Mouse (Mus musculus) lung, embryonic 14.5 days (tissue): Measurements from ENCODE around the gene Donson. TPM values are rescaled to one million over a fixed set of nuclear protein-coding genes. Genes with fewer than 3 reads are reported as not detected.

ENCODE experiments used
- ATAC-seq: fragments of 200-750 bp; cut with Nextera tagmentation; 2 replicates; pipeline ENCODE4 v1.8.0; 2017; ENCODE audit warnings: mild to moderate bottlenecking, moderate TSS enrichment, moderate library complexity; ENCODE audit not compliant: insufficient read depth
- DNase-seq: peaks from one replicate; pipeline ENCODE4 v3.0.0-alpha.2; 2015
- H3K27ac ChIP-seq: fragments of 300-500 bp; sonication (generic); 2 replicates; pipeline ENCODE4 v1.5.1; 2014; ENCODE audit warnings: low read depth, mild to moderate bottlenecking, moderate library complexity
- H3K27me3 ChIP-seq: fragments of 300-500 bp; sonication (generic); 2 replicates; pipeline ENCODE4 v1.6.1; 2014; ENCODE audit warnings: low read length, control low read depth; ENCODE audit not compliant: insufficient read depth
- H3K36me3 ChIP-seq: fragments of 300-500 bp; sonication (generic); 2 replicates; pipeline ENCODE4 v1.6.1; 2014; ENCODE audit warnings: control low read depth; ENCODE audit not compliant: insufficient read depth
- H3K4me1 ChIP-seq: fragments of 300-500 bp; sonication (generic); 2 replicates; pipeline ENCODE4 v1.6.1; 2014; ENCODE audit warnings: antibody characterized with exemption, control low read depth; ENCODE audit not compliant: insufficient read depth
- H3K4me2 ChIP-seq: fragments of 300-500 bp; sonication (generic); 2 replicates; pipeline ENCODE4 v1.6.1; 2014; ENCODE audit warnings: mild to moderate bottlenecking
- H3K4me3 ChIP-seq: fragments of 300-500 bp; sonication (generic); 2 replicates; pipeline ENCODE4 v1.5.1; 2014; ENCODE audit warnings: low read depth, low read length
- H3K9ac ChIP-seq: fragments of 300-500 bp; sonication (generic); 2 replicates; pipeline ENCODE4 v1.6.1; 2014
- H3K9me3 ChIP-seq: fragments of 300-500 bp; sonication (generic); 2 replicates; pipeline ENCODE4 v1.6.1; 2016; ENCODE audit warnings: low read depth, low read length, control low read depth
- CTCF ChIP-seq: IDR thresholded peaks from 2 replicates; pipeline ENCODE4 v1.5.1; 2016; ENCODE audit warnings: antibody characterized with exemption, low read depth
- WGBS: fragments of 180-500 bp; shearing (Covaris S2); extraction: QIAGEN DNeasy Blood & Tissue Kit; methylation state at CpG from one replicate; pipeline ENCODE4 v1.1.7; 2014; 5-methylcytosine and 5-hydroxymethylcytosine counted together
- polyA plus RNA-seq: library from polyadenylated mRNA; unstranded; fragments of >200 nt; fragmentation: Nextera tagmentation; extraction: Ambion mirVana; gene quantifications from 2 replicates; pipeline ENCODE4 v1.2.1, GENCODE M21; 2014

The Donson gene
- polyA plus RNA-seq, 1 experiment from 2014 or later: 34.4 TPM

DNA sequence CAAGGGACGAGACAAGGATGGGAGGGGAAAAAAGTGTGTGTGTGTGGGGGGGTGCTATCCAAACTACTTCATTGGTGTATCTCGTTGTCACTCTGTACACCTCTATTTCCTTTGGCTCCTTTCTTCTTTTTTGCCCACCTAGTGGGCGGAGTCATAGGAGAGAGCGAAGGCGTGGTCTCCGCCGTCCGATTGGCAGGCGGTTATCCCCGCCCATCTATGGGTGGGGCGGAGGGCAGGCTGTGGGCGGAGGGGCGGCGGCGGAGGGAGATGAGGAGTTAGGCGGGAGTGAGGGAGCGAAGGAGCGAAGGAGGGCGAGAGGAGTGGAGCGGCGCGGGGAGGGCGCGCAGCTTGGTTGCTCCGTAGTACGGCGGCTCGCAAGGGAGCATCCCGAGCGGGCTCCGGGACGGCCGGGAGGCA, 40.5 kb upstream of the Donson start, which contains the start of gene Itsn1:
TSS of gene Itsn1 (plus strand) at position 216 of the 417 bp plus-strand sequence.
- H3K9me3 ChIP-seq: no peaks in the 10 kb centered on the region
- 1% methylated on average over 29 of the region's 33 CpGs for WGBS
- ATAC-seq (peak; percentile 93), DNase-seq (peak; percentile 99)
- TF ChIP-seq CTCF: 0 out of 2 replicates have a peak, but pooled peaks have one; percentile 7
- peak within 1 kb of the TSS; percentile 79 for H3K9ac ChIP-seq
- H3K36me3 ChIP-seq: 0 out of 2 replicates have a peak, but pooled peaks cover 5% of the 10 kb centered on the region
- H3K27ac ChIP-seq: peak within 1 kb of the TSS; percentile 91
- H3K4me3 ChIP-seq: peak within 1 kb of the TSS; percentile 85
- H3K4me2 ChIP-seq: peak within 1 kb of the TSS; percentile 59
- peaks cover 7% of the 10 kb centered on the region; the same call in 1 of the 2 replicates for H3K4me1 ChIP-seq
- no peaks in the 10 kb centered on the region for H3K27me3 ChIP-seq

- TF ChIP-seq CTCF: no peak
Observed at GRCm38 (mm10) chr16:91728123-91729065, 39.8 kb upstream of the Donson start, which contains the start of gene Cryzl1. Cryzl1 (minus strand) TSS chr16:91728975.

GRCm38 (mm10) chr16:91727433-91727832, 38.9 kb upstream of the Donson start:
- ATAC-seq: no peak
- Histone ChIP-seq H3K9ac (peak overlapping the region; percentile 56), H3K4me2 (peak overlapping the region; percentile 59), H3K36me3 (0 out of 2 replicates have a peak, but pooled peaks cover 9% of the 10 kb centered on the region), H3K27me3 (no peaks in the 10 kb centered on the region), H3K4me3 (peak overlapping the region; percentile 85), H3K27ac (no peak overlapping the region), H3K4me1 (peaks cover 7% of the 10 kb centered on the region; the same call in 1 of the 2 replicates), H3K9me3 (no peaks in the 10 kb centered on the region)
- DNase-seq: no peak
- WGBS: 81% methylated on average over 15 of the region's 15 CpGs
- TF ChIP-seq CTCF: no peak

More at GRCm38 (mm10) chr16:91728123-91729065, 39.8 kb upstream of the Donson start, which contains the start of gene Cryzl1:
- Histone ChIP-seq H3K9me3 (no peaks in the 10 kb centered on the region), H3K36me3 (0 out of 2 replicates have a peak, but pooled peaks cover 6% of the 10 kb centered on the region), H3K4me3 (peak within 1 kb of the TSS; percentile 85), H3K4me2 (peak within 1 kb of the TSS; percentile 59), H3K27ac (peak within 1 kb of the TSS; percentile 91), H3K4me1 (peaks cover 7% of the 10 kb centered on the region; the same call in 1 of the 2 replicates), H3K9ac (peak within 1 kb of the TSS; percentile 79), H3K27me3 (no peaks in the 10 kb centered on the region)
- ATAC-seq (peak; percentile 96), DNase-seq (peak; percentile 99)
- under 1% methylated on average over 46 of the region's 46 CpGs for WGBS

DNA sequence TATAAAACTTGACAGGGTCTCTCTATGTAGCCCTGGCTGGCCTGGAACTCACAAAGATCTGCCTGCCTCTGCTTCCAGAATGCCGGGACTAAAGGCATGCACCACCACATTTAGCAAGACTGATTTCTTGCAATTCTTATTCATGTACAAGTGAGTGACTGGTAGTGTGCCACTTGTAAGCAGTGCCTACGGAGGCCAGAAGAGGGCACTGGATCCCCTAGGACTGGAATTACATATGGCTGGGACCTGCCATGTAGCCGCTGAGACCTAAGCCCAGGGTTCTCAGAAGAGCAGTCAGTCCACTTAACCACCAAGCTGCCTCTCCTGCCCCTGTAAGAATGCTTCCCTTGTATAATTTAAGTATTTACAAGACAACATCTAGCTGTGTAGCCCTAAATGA, 35.7 kb upstream of the Donson start:
- H3K4me3 ChIP-seq: no peak overlapping the region
- peak; percentile 77 for TF ChIP-seq CTCF
- H3K27me3 ChIP-seq: no peaks in the 10 kb centered on the region
- no peaks in the 10 kb centered on the region for H3K9me3 ChIP-seq
- DNase-seq: peak; percentile 75
- 46% methylated on average over 3 of the region's 3 CpGs for WGBS
- H3K36me3 ChIP-seq: 0 out of 2 replicates have a peak, but pooled peaks cover 11% of the 10 kb centered on the region
- no peak overlapping the region for H3K4me2 ChIP-seq
- H3K27ac ChIP-seq: no peak overlapping the region
- H3K9ac ChIP-seq: no peak overlapping the region
- peaks cover 5% of the 10 kb centered on the region; the same call in 1 of the 2 replicates for H3K4me1 ChIP-seq
- ATAC-seq: no peak

GRCm38 (mm10) chr16:91717399-91717798, 28.8 kb upstream of the Donson start:
- H3K9me3 ChIP-seq: no peaks in the 10 kb centered on the region
- no peak overlapping the region for H3K4me3 ChIP-seq
- no peak overlapping the region for H3K4me2 ChIP-seq
- H3K27ac ChIP-seq: 0 out of 2 replicates have a peak overlapping the region, but pooled peaks have one; percentile 16
- H3K4me1 ChIP-seq: no peaks in the 10 kb centered on the region
- WGBS: 53% methylated on average over 4 of the region's 4 CpGs
- peaks cover 19% of the 10 kb centered on the region for H3K36me3 ChIP-seq
- no peaks in the 10 kb centered on the region for H3K27me3 ChIP-seq
- H3K9ac ChIP-seq: no peak overlapping the region
- no peak for TF ChIP-seq CTCF
- ATAC-seq (no peak; the same call in 1 of the 2 replicates), DNase-seq (no peak)

- no peaks in the 10 kb centered on the region for H3K27me3 ChIP-seq
- H3K9ac ChIP-seq: no peak overlapping the region
- peaks cover 19% of the 10 kb centered on the region for H3K36me3 ChIP-seq
- ATAC-seq (peak; percentile 63; the same call in 1 of the 2 replicates), DNase-seq (peak; percentile 21)
- H3K4me1 ChIP-seq: no peaks in the 10 kb centered on the region
- no peak overlapping the region for H3K4me3 ChIP-seq
- H3K27ac ChIP-seq: no peak overlapping the region
- WGBS: 63% methylated on average over 11 of the region's 11 CpGs
- no peak overlapping the region for H3K4me2 ChIP-seq
- TF ChIP-seq CTCF: no peak
- no peaks in the 10 kb centered on the region for H3K9me3 ChIP-seq
Observed at GRCm38 (mm10) chr16:91716927-91717349, 28.4 kb upstream of the Donson start.
